In the genomic region with DNA sequence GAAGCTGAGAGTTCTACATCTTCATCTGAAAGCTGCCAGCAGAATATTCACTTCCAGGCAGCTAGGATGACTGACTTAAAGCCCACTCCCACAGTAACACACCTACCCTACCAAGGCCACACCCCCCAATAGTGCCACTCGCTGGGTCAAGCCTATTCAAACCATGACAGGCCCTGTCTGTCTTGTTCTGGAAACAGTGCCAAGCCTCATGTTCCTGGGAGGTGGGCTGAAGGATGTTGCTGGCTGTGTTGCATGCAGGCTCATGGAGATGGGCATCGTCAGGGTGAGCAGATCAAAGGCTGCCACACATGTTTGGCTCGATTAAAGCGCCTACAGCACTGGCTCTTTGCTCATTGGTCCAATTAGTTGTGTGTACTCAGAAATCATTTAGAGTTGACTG, we compare ENCODE assay signal across 13 mouse cellular contexts. TPM values are rescaled to one million over a fixed set of nuclear protein-coding genes. Genes with fewer than 3 reads are reported as not detected.
"Had no signal": no experiment of that assay in that cellular context is flagged by ENCODE, and none has a peak within 500 bp of the region (broad histone marks: within the 10 kb centered on the region; RNA-seq: fewer than 3 reads in every experiment).

No protein-coding gene starts in this region.

- H3K9me3 ChIP-seq: limb, embryonic 13.5 days; midbrain, embryonic 15.5 days; neural tube, embryonic 13.5 days had no signal

- H3K27me3 ChIP-seq: limb, embryonic 13.5 days; midbrain, embryonic 15.5 days; neural tube, embryonic 13.5 days had no signal

- H3K27ac ChIP-seq: limb, embryonic 13.5 days; liver, embryonic 14.5 days; midbrain, embryonic 15.5 days had no signal

- H3K4me3 ChIP-seq: limb, embryonic 13.5 days; midbrain, embryonic 15.5 days; neural tube, embryonic 13.5 days had no signal

- H3K36me3 ChIP-seq: limb, embryonic 13.5 days; midbrain, embryonic 15.5 days; neural tube, embryonic 13.5 days had no signal

- DNase-seq: kidney, postnatal 14 days; left cerebral cortex, postnatal 4 days; lung, adult 18-20 months; retina, postnatal 1 day; right cerebral cortex, postnatal 4 days; spleen, adult 18-20 months; thymus, adult 18-20 months; thymus, postnatal 14 days had no signal

RNA-seq across cellular contexts. Expression of a gene that starts 39.9 kb away (rescaled TPM):
- polyA plus RNA-seq: liver, adult 2 months had no signal
